Mouse (Mus musculus): ENCODE measurements around the gene Speg. TPM values are rescaled to one million over a fixed set of nuclear protein-coding genes. Genes with fewer than 3 reads are reported as not detected.

Gene Speg
- total RNA-seq, 1 experiment, result 31.2 TPM

GRCm38 (mm10) chr1:75400493-75401115 is 25.5 kb downstream of the Speg start:
- peaks cover 0 to 27% of the 10 kb centered on the region in 2 experiments; a peak in 3 of 4 replicates for H3K4me1 ChIP-seq (ENCODE audit: control insufficient read depth in 2 of 2, insufficient read depth in 2 of 2, low read length in 2 of 2, poor library complexity in 1 of 2)
- DNase-seq (ENCODE audit: low read depth, low spot score), result no peak
- no peak overlapping the region for H3K9ac ChIP-seq (ENCODE audit: insufficient read depth, low read depth, low read length, poor library complexity, severe bottlenecking)
- no peak for TF ChIP-seq CHD2 (IDR thresholded peaks at IDR 0.05; ENCODE audit: low read depth, low read length)
- TF ChIP-seq ZNF384 (IDR thresholded peaks at IDR 0.05; ENCODE audit: low read depth, low read length), result no peak
- TF ChIP-seq HCFC1 (IDR thresholded peaks at IDR 0.05; ENCODE audit: borderline replicate concordance, insufficient read depth, low read length), result no peak
- no peak for TF ChIP-seq ZC3H11A (IDR thresholded peaks at IDR 0.05; ENCODE audit: borderline replicate concordance, low read depth, low read length)
- no peak for TF ChIP-seq MAFK (IDR thresholded peaks at IDR 0.05; ENCODE audit: insufficient read depth, low read depth, low read length)
- no peak overlapping the region for H3K27ac ChIP-seq (ENCODE audit: insufficient read depth, low read depth, low read length, poor library complexity, severe bottlenecking)
- peaks cover 6% of the 10 kb centered on the region; the same call in 1 of the 2 replicates for H3K36me3 ChIP-seq (ENCODE audit: control insufficient read depth, insufficient read depth, low read length, poor library complexity, severe bottlenecking)
- H3K4me3 ChIP-seq (ENCODE audit: insufficient read depth in 1 of 2, low read depth in 1 of 2, low read length in 2 of 2, poor library complexity in 1 of 2, severe bottlenecking in 1 of 2), result no peak overlapping the region
- H3K9me3 ChIP-seq (ENCODE audit: control insufficient read depth, insufficient read depth, low read depth, low read length), result no peaks in the 10 kb centered on the region
- in situ Hi-C loops (cut with MboI; ENCODE audit: low sequenced_read_pairs in 2 of 2, unreplicated experiment in 2 of 2), result no loop called here

DNA sequence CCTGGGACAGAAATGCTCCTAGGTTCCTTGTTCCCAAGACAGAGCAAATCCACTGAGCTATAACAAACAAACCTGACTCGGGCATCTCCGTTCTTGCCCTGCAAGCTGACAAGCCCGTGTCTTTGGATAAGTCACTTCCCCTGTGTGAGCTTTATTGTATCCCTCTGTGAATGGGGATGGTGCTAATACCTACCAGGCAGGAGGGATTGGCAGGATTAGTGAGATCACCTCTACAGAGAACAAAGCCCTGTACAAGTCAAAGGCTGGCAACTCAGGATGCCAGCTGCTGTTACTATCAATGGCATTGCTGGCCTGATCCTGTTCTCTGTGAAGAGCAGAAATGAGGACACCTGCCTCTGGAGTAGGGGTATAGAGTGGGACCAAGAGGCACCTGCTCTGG is 30.4 kb downstream of the Speg start:
- DNase-seq (ENCODE audit: low read depth, low spot score), result no peak
- H3K4me1 ChIP-seq (ENCODE audit: control insufficient read depth in 2 of 2, insufficient read depth in 2 of 2, low read length in 2 of 2, poor library complexity in 1 of 2), result peaks cover 0 to 11% of the 10 kb centered on the region in 2 experiments; a peak in 1 of 4 replicates
- H3K9me3 ChIP-seq (ENCODE audit: control insufficient read depth, insufficient read depth, low read depth, low read length), result no peaks in the 10 kb centered on the region
- H3K9ac ChIP-seq (ENCODE audit: insufficient read depth, low read depth, low read length, poor library complexity, severe bottlenecking), result no peak overlapping the region
- in situ Hi-C loops (cut with MboI; ENCODE audit: low sequenced_read_pairs in 2 of 2, unreplicated experiment in 2 of 2), result no loop called here
- TF ChIP-seq MAFK (IDR thresholded peaks at IDR 0.05; ENCODE audit: insufficient read depth, low read depth, low read length) (no peak), HCFC1 (IDR thresholded peaks at IDR 0.05; ENCODE audit: borderline replicate concordance, insufficient read depth, low read length) (no peak), ZC3H11A (IDR thresholded peaks at IDR 0.05; ENCODE audit: borderline replicate concordance, low read depth, low read length) (no peak), ZNF384 (IDR thresholded peaks at IDR 0.05; ENCODE audit: low read depth, low read length) (no peak), CHD2 (IDR thresholded peaks at IDR 0.05; ENCODE audit: low read depth, low read length) (no peak)
- no peak overlapping the region for H3K27ac ChIP-seq (ENCODE audit: insufficient read depth, low read depth, low read length, poor library complexity, severe bottlenecking)
- H3K36me3 ChIP-seq (ENCODE audit: control insufficient read depth, insufficient read depth, low read length, poor library complexity, severe bottlenecking), result peaks cover 6% of the 10 kb centered on the region; the same call in 1 of the 2 replicates
- H3K4me3 ChIP-seq (ENCODE audit: insufficient read depth in 1 of 2, low read depth in 1 of 2, low read length in 2 of 2, poor library complexity in 1 of 2, severe bottlenecking in 1 of 2), result no peak overlapping the region

DNA sequence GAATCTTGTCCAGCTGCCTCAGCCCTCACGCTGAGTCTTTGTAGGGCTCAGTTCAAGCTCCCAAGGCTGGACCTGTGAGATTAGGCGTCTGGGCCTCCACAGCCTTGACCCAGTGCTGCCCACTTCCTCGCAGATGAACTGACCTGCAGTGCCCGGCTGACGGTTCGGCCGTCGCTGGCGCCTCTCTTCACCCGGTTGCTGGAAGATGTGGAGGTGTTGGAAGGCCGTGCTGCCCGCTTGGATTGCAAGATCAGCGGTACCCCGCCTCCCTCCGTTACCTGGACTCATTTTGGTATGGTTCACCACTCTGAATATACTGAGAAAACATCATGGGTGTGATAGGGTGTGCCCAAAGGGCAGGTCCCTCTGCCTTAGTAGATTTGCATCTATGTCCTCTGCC is 31.1 kb downstream of the Speg start:
- Histone ChIP-seq H3K27ac (ENCODE audit: insufficient read depth, low read depth, low read length, poor library complexity, severe bottlenecking) (no peak overlapping the region), H3K9ac (ENCODE audit: insufficient read depth, low read depth, low read length, poor library complexity, severe bottlenecking) (no peak overlapping the region), H3K4me1 (ENCODE audit: control insufficient read depth in 2 of 2, insufficient read depth in 2 of 2, low read length in 2 of 2, poor library complexity in 1 of 2) (peaks cover 0 to 11% of the 10 kb centered on the region in 2 experiments; a peak in 1 of 4 replicates), H3K4me3 (ENCODE audit: insufficient read depth in 1 of 2, low read depth in 1 of 2, low read length in 2 of 2, poor library complexity in 1 of 2, severe bottlenecking in 1 of 2) (no peak overlapping the region), H3K36me3 (ENCODE audit: control insufficient read depth, insufficient read depth, low read length, poor library complexity, severe bottlenecking) (peaks cover 5% of the 10 kb centered on the region; the same call in 1 of the 2 replicates), H3K9me3 (ENCODE audit: control insufficient read depth, insufficient read depth, low read depth, low read length) (no peaks in the 10 kb centered on the region)
- no peak for TF ChIP-seq ZNF384 (IDR thresholded peaks at IDR 0.05; ENCODE audit: low read depth, low read length)
- in situ Hi-C loops (cut with MboI; ENCODE audit: low sequenced_read_pairs in 2 of 2, unreplicated experiment in 2 of 2), result no loop called here
- no peak for DNase-seq (ENCODE audit: low read depth, low spot score)

- DNase-seq (ENCODE audit: low read depth, low spot score), result no peak
- Histone ChIP-seq H3K9ac (ENCODE audit: insufficient read depth, low read depth, low read length, poor library complexity, severe bottlenecking) (no peak overlapping the region), H3K27ac (ENCODE audit: insufficient read depth, low read depth, low read length, poor library complexity, severe bottlenecking) (no peak overlapping the region), H3K9me3 (ENCODE audit: control insufficient read depth, insufficient read depth, low read depth, low read length) (no peaks in the 10 kb centered on the region), H3K4me1 (ENCODE audit: control insufficient read depth in 2 of 2, insufficient read depth in 2 of 2, low read length in 2 of 2, poor library complexity in 1 of 2) (peaks cover 0 to 8% of the 10 kb centered on the region in 2 experiments; a peak in 1 of 4 replicates), H3K4me3 (ENCODE audit: insufficient read depth in 1 of 2, low read depth in 1 of 2, low read length in 2 of 2, poor library complexity in 1 of 2, severe bottlenecking in 1 of 2) (no peak overlapping the region), H3K36me3 (ENCODE audit: control insufficient read depth, insufficient read depth, low read length, poor library complexity, severe bottlenecking) (no peaks in the 10 kb centered on the region; the same call in 1 of the 2 replicates)
- TF ChIP-seq CHD2 (IDR thresholded peaks at IDR 0.05; ENCODE audit: low read depth, low read length) (no peak), MAFK (IDR thresholded peaks at IDR 0.05; ENCODE audit: insufficient read depth, low read depth, low read length) (no peak), HCFC1 (IDR thresholded peaks at IDR 0.05; ENCODE audit: borderline replicate concordance, insufficient read depth, low read length) (no peak), ZNF384 (IDR thresholded peaks at IDR 0.05; ENCODE audit: low read depth, low read length) (no peak)
- in situ Hi-C loops (cut with MboI; ENCODE audit: low sequenced_read_pairs in 2 of 2, unreplicated experiment in 2 of 2), result no loop called here
Measured at GRCm38 (mm10) chr1:75407056-75407455, 32.0 kb downstream of the Speg start.

DNA sequence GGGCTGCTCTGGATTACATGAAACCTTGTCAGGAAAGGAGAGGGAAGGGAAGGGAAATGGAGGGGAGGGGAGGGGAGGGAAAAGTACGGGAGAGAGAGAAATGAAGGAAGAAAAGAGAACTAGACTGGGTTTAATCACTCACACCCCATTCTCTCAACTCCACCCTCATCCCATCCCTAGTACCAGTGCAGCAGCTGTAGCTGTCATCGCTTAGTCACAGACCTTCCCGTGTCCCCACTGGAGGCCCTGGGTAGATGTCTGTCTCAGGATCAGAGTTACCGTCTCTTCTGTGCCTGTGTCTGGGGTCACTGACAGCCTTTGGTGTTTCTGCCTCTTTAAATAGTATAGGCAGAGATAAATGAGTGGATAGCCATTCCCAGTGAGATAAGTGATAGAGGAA is 33.1 kb downstream of the Speg start:
- Histone ChIP-seq H3K9me3 (ENCODE audit: control insufficient read depth, insufficient read depth, low read depth, low read length) (no peaks in the 10 kb centered on the region), H3K9ac (ENCODE audit: insufficient read depth, low read depth, low read length, poor library complexity, severe bottlenecking) (no peak overlapping the region), H3K4me3 (ENCODE audit: insufficient read depth in 1 of 2, low read depth in 1 of 2, low read length in 2 of 2, poor library complexity in 1 of 2, severe bottlenecking in 1 of 2) (no peak overlapping the region), H3K36me3 (ENCODE audit: control insufficient read depth, insufficient read depth, low read length, poor library complexity, severe bottlenecking) (no peaks in the 10 kb centered on the region), H3K4me1 (ENCODE audit: control insufficient read depth in 2 of 2, insufficient read depth in 2 of 2, low read length in 2 of 2, poor library complexity in 1 of 2) (0 out of 4 replicates have a peak, but pooled peaks cover 0 to 1% of the 10 kb centered on the region in 2 experiments), H3K27ac (ENCODE audit: insufficient read depth, low read depth, low read length, poor library complexity, severe bottlenecking) (no peak overlapping the region)
- no peak for DNase-seq (ENCODE audit: low read depth, low spot score)
- in situ Hi-C loops (cut with MboI; ENCODE audit: low sequenced_read_pairs in 2 of 2, unreplicated experiment in 2 of 2), result no loop called here
- no peak for TF ChIP-seq ZNF384 (IDR thresholded peaks at IDR 0.05; ENCODE audit: low read depth, low read length)
- no peak for TF ChIP-seq ZC3H11A (IDR thresholded peaks at IDR 0.05; ENCODE audit: borderline replicate concordance, low read depth, low read length)
- no peak for TF ChIP-seq MAFK (IDR thresholded peaks at IDR 0.05; ENCODE audit: insufficient read depth, low read depth, low read length)
- TF ChIP-seq HCFC1 (IDR thresholded peaks at IDR 0.05; ENCODE audit: borderline replicate concordance, insufficient read depth, low read length), result no peak
- no peak for TF ChIP-seq CHD2 (IDR thresholded peaks at IDR 0.05; ENCODE audit: low read depth, low read length)

Measured in ES-E14 (cell line).